Mouse (Mus musculus) lung, postnatal 0 days (tissue): ENCODE measurements around the gene Rnf216. TPM values are rescaled to one million over a fixed set of nuclear protein-coding genes. Genes with fewer than 3 reads are reported as not detected.

Source experiments
- ATAC-seq: fragments of 200-750 bp; cut with Nextera tagmentation; 2 replicates; pipeline ENCODE4 v1.8.0; 2017; ENCODE audit warnings: moderate library complexity
- DNase-seq: peaks from one replicate; pipeline ENCODE4 v3.0.0-alpha.2; 2016; ENCODE audit warnings: low spot score
- H3K27ac ChIP-seq: fragments of 300-500 bp; sonication (generic); 2 replicates; pipeline ENCODE4 v1.5.1; 2014; ENCODE audit warnings: antibody characterized with exemption, mild to moderate bottlenecking, low read length, mixed read lengths
- H3K27me3 ChIP-seq: fragments of 300-500 bp; sonication (generic); replicated peaks from 2 replicates; pipeline ENCODE4 v1.6.1; 2014; ENCODE audit warnings: low read length, mixed read lengths; ENCODE audit not compliant: insufficient read depth
- H3K36me3 ChIP-seq: fragments of 300-500 bp; sonication (generic); 2 replicates; pipeline ENCODE4 v1.6.1; 2014; ENCODE audit warnings: low read length, mixed read lengths; ENCODE audit not compliant: insufficient read depth
- H3K4me1 ChIP-seq: fragments of 300-500 bp; sonication (generic); 2 replicates; pipeline ENCODE4 v1.6.1; 2014; ENCODE audit warnings: antibody characterized with exemption, low read depth, low read length, mixed read lengths; ENCODE audit not compliant: insufficient read depth
- H3K4me2 ChIP-seq: fragments of 300-500 bp; sonication (generic); replicated peaks from 2 replicates; pipeline ENCODE4 v1.6.1; 2014; ENCODE audit warnings: low read depth, mild to moderate bottlenecking, low read length, moderate library complexity, mixed read lengths
- H3K4me3 ChIP-seq: fragments of 300-500 bp; sonication (generic); 2 replicates; pipeline ENCODE4 v1.5.1; 2014; ENCODE audit warnings: low read depth, low read length
- H3K9ac ChIP-seq: fragments of 300-500 bp; sonication (generic); replicated peaks from 2 replicates; pipeline ENCODE4 v1.6.1; 2014; ENCODE audit warnings: low read depth, mild to moderate bottlenecking
- H3K9me3 ChIP-seq: fragments of 300-500 bp; sonication (generic); 2 replicates; pipeline ENCODE4 v1.6.1; 2016; ENCODE audit warnings: low read length, mixed read lengths
- CTCF ChIP-seq: IDR thresholded peaks from 2 replicates; pipeline ENCODE4 v1.5.1; 2016; ENCODE audit warnings: antibody characterized with exemption, mild to moderate bottlenecking
- EP300 ChIP-seq: IDR thresholded peaks from 2 replicates; pipeline ENCODE4 v1.6.1; 2016; ENCODE audit warnings: antibody characterized with exemption, mild to moderate bottlenecking, control low read depth
- WGBS: fragments of 180-500 bp; shearing (Covaris S2); extraction: QIAGEN DNeasy Blood & Tissue Kit; methylation state at CpG from one replicate; pipeline ENCODE4 v1.1.7; 2014; 5-methylcytosine and 5-hydroxymethylcytosine counted together
- polyA plus RNA-seq: library from polyadenylated mRNA; unstranded; fragments of >200 nt; fragmentation: Nextera tagmentation; extraction: Ambion mirVana; gene quantifications from 2 replicates; pipeline ENCODE4 v1.2.1, GENCODE M21; 2015

The Rnf216 gene
- polyA plus RNA-seq, 1 experiment from 2014 or later = 23.2 TPM

DNA sequence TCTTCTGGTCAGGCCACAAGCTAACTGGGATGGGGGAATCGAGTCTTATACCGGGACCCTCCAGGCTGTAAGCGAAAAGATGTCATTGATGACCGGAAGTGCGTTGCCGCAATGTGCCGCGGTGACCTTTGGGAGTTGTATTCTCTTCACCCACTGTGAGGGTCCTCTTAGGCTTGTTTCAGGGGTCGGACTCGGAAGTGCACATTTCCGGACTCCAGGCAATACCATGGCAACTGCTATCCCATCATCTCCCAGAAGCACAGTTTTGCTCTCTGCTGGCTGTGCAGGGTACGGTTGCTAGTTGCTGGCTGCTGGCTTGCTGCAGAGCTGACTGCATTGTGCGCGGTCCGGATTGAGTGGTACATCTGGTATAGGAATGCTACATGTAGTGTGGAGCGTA, 16.3 kb upstream of the Rnf216 start:
- DNase-seq = no peak
- Histone ChIP-seq H3K27me3 (no peaks in the 10 kb centered on the region), H3K4me3 (no peak overlapping the region), H3K4me1 (no peaks in the 10 kb centered on the region), H3K27ac (no peak overlapping the region), H3K36me3 (no peaks in the 10 kb centered on the region), H3K9me3 (no peaks in the 10 kb centered on the region), H3K4me2 (no peak overlapping the region), H3K9ac (no peak overlapping the region)
- 91% methylated on average over 16 of the region's 16 CpGs for WGBS
- no peak for TF ChIP-seq CTCF
- no peak for TF ChIP-seq EP300
- ATAC-seq = no peak

DNA sequence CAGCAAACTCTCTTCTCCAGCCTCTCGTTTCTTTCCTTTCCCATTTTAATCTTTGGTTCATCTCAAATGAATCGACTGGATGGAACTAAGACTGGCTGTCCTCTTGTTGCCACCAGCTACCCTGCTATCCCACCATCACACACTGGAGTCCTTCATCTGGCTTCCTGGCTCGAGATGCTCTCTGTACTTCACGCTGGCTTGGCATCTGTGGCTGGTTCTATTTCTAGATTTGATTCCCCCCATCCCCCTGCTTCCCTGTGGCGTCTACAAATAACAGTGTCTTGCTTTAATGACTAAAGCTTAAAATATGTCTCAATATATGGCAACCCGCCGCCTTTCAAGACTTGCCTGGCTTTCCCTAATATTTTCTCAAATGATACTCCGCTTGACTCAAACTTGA, 15.0 kb upstream of the Rnf216 start:
- Histone ChIP-seq H3K4me2 (no peak overlapping the region), H3K4me1 (no peaks in the 10 kb centered on the region), H3K27ac (no peak overlapping the region), H3K36me3 (no peaks in the 10 kb centered on the region), H3K9me3 (no peaks in the 10 kb centered on the region), H3K4me3 (no peak overlapping the region), H3K9ac (no peak overlapping the region), H3K27me3 (no peaks in the 10 kb centered on the region)
- 74% methylated on average over 8 of the region's 8 CpGs for WGBS
- ATAC-seq (no peak), DNase-seq (no peak)
- TF ChIP-seq CTCF (no peak), EP300 (no peak)

GRCm38 (mm10) chr5:143126908-143127307, 14.1 kb upstream of the Rnf216 start:
- TF ChIP-seq EP300 (no peak), CTCF (no peak)
- 55% methylated on average over 4 of the region's 4 CpGs for WGBS
- H3K4me2 ChIP-seq = no peak overlapping the region

DNA sequence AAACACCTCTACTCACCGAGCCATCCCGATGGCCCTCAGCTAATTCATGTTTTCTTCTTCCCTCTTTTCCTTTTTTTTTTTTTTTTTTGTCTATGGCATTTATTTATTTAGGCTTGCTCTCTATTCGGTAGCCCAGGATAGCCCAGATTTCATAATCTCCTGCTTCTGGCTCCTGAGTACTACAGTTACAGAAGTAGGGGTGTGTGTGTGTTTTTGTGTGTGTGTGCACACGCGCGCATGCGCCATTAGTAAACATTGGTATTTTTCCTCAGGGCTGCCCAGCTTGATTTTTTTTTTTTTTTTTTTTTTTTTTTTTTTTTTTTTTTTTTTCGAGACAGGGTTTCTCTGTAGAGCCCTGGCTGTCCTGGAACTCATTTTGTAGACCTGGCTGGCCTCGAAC, 13.3 kb upstream of the Rnf216 start:
- WGBS = 93% methylated on average over 9 of the region's 9 CpGs
- Histone ChIP-seq H3K9me3 (no peaks in the 10 kb centered on the region), H3K4me3 (no peak overlapping the region), H3K36me3 (no peaks in the 10 kb centered on the region), H3K4me1 (no peaks in the 10 kb centered on the region), H3K9ac (no peak overlapping the region), H3K27ac (no peak overlapping the region), H3K4me2 (no peak overlapping the region), H3K27me3 (no peaks in the 10 kb centered on the region)
- ATAC-seq (no peak), DNase-seq (no peak)
- TF ChIP-seq EP300 (no peak), CTCF (no peak)

More at GRCm38 (mm10) chr5:143126908-143127307, 14.1 kb upstream of the Rnf216 start:
- H3K27me3 ChIP-seq = no peaks in the 10 kb centered on the region
- DNase-seq = no peak
- no peak overlapping the region for H3K9ac ChIP-seq
- no peaks in the 10 kb centered on the region for H3K9me3 ChIP-seq
- H3K27ac ChIP-seq = no peak overlapping the region
- H3K4me3 ChIP-seq = no peak overlapping the region
- no peaks in the 10 kb centered on the region for H3K4me1 ChIP-seq
- H3K36me3 ChIP-seq = no peaks in the 10 kb centered on the region
- no peak for ATAC-seq

DNA sequence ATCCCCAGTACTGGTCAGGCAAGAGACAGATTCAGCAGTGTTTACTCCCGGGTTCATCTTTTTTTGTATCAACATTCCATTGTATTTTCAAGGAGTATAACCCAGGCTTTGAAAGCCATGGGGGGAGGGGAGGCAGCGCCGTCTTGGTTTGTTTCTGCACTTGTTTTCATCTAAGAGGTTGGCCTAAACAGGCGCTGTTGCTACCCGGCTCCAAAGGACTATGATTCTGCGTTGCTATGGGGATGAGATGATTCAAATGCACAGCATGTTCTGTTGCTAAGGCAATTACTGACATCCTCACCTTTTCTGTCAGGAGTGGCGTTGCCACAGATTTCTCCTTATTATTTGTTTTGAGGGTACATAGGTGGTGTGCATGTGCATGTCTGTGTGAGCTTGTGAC, 12.8 kb upstream of the Rnf216 start:
- 67% methylated on average over 7 of the region's 7 CpGs for WGBS
- no peak for TF ChIP-seq CTCF
- no peak for DNase-seq
- Histone ChIP-seq H3K27ac (no peak overlapping the region), H3K27me3 (no peaks in the 10 kb centered on the region), H3K36me3 (no peaks in the 10 kb centered on the region), H3K4me1 (no peaks in the 10 kb centered on the region), H3K9ac (no peak overlapping the region), H3K4me2 (no peak overlapping the region), H3K4me3 (no peak overlapping the region), H3K9me3 (no peaks in the 10 kb centered on the region)
- ATAC-seq = no peak

GRCm38 (mm10) chr5:143124805-143125378, 12.1 kb upstream of the Rnf216 start:
- no peaks in the 10 kb centered on the region for H3K27me3 ChIP-seq
- WGBS = 89% methylated on average over 4 of the region's 4 CpGs
- H3K9ac ChIP-seq = no peak overlapping the region
- no peaks in the 10 kb centered on the region for H3K36me3 ChIP-seq
- H3K9me3 ChIP-seq = no peaks in the 10 kb centered on the region
- H3K4me2 ChIP-seq = no peak overlapping the region
- DNase-seq (no peak), ATAC-seq (no peak)
- no peaks in the 10 kb centered on the region for H3K4me1 ChIP-seq
- H3K27ac ChIP-seq = no peak overlapping the region
- H3K4me3 ChIP-seq = no peak overlapping the region
- TF ChIP-seq EP300 (no peak), CTCF (no peak)

- Histone ChIP-seq H3K9me3 (no peaks in the 10 kb centered on the region), H3K27ac (no peak overlapping the region), H3K27me3 (no peaks in the 10 kb centered on the region), H3K4me2 (no peak overlapping the region), H3K36me3 (no peaks in the 10 kb centered on the region), H3K9ac (no peak overlapping the region), H3K4me1 (no peaks in the 10 kb centered on the region), H3K4me3 (no peak overlapping the region)
- DNase-seq = no peak
- TF ChIP-seq CTCF (no peak), EP300 (no peak)
- 14% methylated on average over 1 of the region's 1 CpGs for WGBS
- ATAC-seq = no peak
These were observed 9.9 kb upstream of the Rnf216 start for GRCm38 (mm10) chr5:143122673-143123072.
